Mouse (Mus musculus) gastrocnemius, postnatal 36 days (tissue): ENCODE measurements at regions not wholly inside any gene's neighbourhood (a gene's known extent, or its start where the extent isn't known, plus 50 kb on each side); places are given as distances from the start of the nearest gene placed in this dataset.

Source experiments
- DNase-seq, 2 experiments: peaks; one replicate each; pipeline ENCODE4 v3.0.0; 2022
- intact Hi-C: fragments of 180-260 bp; cut with DNase I; formaldehyde crosslinking; loops from one replicate; pipeline ENCODE4 v1.15.1; 2025

DNA sequence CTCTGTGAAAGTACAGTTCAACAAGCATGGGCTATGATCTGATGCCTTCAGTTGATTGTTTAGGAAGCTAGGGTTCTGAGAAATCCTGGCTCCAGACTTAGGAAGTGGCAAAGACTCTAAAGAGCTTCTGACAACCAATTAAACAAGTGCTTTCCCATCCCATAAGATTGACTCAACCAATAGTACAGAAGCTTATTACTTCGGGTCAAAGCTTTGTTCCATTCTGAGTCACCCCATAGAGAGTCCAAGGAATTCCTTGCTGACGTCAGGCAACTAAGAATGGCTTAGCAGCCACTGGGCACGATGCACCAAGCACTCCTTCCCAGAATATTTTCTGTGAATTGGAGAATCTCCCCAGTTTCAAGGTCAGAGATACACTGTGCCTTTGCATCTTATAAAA is 59.0 kb upstream of the Ntm start:
- DNase-seq = no peak

DNA sequence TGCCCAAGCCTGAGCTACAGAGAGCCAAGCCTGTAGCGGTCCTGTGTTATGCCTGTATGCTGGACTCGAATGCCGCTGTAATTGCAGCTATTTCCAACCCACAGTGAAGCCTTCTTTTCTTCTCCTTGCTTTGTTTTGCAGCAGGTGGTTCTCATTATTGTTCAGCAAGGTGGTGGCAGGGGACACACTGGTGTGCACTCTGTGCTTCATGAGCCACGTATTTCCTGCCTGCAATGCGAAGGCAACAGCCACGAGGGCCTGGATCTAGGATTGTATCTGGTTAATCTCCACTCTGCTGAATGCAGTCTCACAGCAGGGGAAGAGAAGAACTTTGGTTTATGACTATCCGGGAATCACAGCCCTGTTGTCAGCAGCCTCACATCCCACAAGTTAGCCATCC is 62.3 kb upstream of the Ntm start:
- intact Hi-C loops = no loop called here
- DNase-seq = no peak

More for the DNA sequence above, 59.0 kb upstream of the Ntm start:
- intact Hi-C loops = no loop called here

DNA sequence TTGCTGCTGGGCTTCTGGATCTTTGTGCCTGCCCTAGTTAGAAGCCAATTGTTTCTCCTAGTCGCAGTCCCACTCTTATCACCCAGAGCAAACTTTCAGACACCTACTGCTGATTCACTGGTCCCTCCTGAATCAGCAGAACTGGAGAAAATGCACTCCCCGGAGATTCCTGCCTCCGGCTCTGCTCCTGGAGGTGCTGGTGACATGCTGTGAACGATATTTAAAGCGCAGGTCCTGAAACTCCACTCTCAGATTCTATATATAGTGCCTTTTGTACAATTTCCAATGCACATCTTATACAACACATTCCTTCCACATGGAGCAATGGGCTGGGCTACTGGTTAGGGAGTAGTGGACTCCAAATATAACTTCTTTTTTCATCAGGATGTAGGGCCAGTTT is 64.0 kb upstream of the Ntm start:
- DNase-seq = no peak
- intact Hi-C loops = no loop called here

DNA sequence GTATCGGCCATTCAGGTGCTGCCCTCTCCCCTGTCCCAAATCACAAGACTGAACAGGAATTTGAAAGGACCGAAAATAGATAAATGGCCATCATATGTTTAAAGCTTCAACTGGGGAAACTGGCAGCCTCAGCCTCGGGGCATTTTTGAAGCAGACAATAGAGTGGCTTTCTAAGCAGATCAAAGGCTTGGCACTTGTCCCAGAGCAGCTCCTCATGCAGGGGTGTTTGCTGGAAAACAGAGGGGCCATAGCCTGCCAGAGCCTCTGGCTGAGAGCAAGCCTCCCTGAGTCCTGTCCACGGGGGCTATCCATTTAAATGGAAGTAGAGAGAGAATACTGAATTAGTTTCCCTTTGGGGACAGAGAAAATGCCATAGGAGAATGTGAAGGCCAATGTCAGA is 77.5 kb upstream of the Ntm start:
- intact Hi-C loops = no loop called here
- DNase-seq = no peak

DNA sequence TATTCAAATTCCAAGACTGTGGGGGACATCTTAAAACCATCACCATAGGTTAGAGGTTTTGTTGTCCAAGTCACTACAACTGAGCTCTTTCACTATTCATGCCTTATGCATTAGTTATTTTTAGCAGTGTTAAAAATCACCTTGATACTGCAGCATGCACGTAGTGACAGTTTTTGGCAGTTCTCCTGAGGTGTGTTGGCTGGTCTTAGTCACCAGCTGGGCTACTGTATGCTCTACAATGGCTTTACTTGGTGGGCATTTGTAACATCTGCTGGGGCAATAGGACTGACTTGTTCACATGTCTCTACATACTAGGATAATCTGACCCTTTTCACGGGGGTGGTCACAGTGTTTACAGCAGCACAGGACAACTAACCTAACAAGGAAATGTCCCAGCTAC is 101.6 kb upstream of the Ntm start:
- intact Hi-C loops = no loop called here
- DNase-seq = no peak

DNA sequence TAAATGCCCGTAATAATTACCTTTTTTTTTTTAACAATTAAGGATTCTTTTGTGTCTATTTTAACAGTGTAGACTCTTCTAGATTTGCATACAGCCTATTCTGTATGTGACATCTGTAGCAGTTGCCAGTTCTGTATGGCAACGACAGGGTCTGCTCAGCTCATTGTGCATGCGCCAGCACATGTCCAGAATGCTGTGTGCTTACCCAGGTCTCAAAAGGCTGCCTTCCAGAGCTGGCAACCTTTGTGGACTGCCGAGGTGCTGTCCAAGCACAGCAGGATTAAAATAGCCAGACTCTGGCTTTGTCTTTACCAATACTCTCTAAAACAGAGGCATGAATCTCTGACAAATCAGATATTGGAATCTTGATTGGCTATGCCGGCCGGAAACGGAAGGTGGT is 105.0 kb upstream of the Ntm start:
- no peak for DNase-seq
- intact Hi-C loops = no loop called here

DNA sequence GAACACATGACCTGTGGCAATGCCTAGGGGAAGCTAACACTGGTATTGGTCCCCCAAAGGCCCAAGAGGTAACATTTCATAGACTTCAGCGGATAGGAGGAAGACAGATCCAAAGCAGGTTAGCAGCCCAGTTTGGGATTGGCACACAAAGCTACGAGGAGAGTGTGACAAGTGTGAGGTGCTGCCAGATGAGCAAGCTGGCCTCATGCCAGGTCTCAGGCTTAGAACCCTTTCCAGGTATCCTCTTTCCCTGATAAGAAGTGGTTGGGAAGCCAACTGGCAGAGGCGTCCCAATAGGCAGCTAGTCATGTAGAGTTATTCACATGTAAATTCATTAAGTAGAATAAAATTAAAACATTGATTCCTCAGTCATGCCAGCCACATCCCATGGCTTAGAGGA is 112.3 kb upstream of the Ntm start:
- no peak for DNase-seq
- intact Hi-C loops = no loop called here

DNA sequence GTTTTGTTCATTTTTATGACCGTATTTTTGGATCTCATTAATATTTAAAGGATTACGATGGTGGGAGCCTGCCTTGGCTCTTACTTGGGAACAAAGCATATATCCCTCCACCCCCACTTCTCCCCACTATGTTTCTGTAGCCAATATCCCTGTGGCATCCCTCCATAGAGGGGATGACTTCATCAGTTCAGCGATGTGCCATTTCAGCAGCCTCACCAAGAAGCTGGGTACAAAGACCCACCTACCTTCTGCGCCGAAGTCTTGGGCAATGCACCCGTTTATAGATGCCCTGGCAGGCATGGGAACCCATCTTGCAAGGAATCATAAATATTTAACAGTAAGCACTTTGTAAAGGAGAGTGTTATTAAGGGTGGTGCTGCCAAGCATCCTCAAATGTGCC is 113.1 kb upstream of the Ntm start:
- intact Hi-C loops = no loop called here
- no peak for DNase-seq

DNA sequence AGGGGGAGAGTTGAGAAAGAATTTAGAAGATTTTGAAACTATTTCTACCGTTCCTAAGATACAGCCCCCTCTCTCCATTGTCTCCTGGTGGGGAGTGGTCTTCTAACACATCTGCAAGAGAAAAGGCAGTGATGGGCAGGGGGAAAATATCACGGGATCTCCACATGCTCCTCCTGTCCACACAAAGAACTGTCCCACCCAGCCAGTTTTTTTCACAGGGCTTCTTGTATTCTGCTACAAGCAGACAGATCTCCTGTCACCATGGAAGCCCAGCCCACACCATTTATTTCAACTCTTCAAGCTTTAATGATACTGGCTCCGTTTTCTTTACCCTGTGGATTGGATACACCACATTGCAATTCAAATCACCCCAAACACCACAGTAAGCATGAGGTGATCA is 113.5 kb upstream of the Ntm start:
- intact Hi-C loops = no loop called here

DNA sequence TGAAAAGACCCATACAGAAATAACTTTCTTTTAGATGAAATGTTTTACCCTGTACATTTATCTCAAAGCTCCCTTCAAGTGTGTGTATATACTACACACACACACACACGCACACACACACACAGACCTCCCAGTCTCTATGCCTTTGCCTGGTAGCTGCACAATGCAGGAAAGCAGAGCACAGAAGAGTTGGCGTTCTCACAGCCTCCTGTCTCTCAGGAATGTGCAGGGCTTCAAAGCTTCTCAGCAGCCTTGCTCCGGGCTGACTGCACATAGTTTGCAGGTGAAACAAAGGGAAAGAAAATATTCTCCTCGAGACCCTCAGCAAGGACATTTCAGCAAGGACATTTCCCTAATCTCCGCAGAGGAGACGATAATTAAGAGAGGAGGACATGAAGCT is 139.0 kb upstream of the Ntm start:
- intact Hi-C loops = no loop called here
- DNase-seq = no peak

More for the DNA sequence above, 113.5 kb upstream of the Ntm start:
- DNase-seq = no peak

DNA sequence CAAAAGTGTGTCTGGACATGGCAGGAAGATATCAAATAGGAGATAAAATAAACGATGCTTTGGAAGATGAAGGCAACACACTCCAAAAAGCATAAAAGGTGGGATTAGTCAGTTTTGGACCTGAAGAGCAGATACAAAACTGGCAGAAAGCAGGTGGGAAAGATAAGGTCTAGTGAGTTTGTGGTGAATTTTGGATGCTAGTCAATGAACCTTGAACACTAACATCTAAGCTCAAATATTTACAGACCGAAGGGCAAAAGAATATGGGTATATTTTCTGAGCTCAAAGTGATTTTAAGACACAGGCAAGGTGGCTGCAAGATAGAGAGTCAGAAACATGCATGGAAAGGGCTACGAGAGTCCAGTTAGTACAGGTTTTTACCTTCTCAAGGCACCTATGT is 159.4 kb upstream of the Ntm start:
- no peak for DNase-seq
- intact Hi-C loops = no loop called here

DNA sequence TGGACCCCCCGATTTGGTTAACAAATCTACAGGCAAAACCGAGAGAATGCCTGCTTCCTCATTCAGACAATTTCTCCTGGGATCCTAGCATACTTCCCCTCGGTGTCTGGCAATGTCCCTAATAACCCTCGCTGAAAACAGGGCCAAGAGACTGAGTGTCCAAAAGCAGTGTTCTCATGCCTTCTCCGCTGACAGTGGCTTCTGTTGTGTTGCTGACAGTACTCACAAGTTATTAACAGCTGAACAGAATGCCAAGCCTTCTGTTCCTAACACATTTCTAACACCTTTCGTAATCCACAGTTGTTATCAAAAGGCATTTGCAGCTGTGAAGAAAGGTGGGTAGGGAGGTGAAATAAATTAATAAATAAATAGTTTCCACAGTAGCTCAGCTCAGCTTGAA is 166.2 kb upstream of the Ntm start:
- intact Hi-C loops = no loop called here
- DNase-seq = no peak

DNA sequence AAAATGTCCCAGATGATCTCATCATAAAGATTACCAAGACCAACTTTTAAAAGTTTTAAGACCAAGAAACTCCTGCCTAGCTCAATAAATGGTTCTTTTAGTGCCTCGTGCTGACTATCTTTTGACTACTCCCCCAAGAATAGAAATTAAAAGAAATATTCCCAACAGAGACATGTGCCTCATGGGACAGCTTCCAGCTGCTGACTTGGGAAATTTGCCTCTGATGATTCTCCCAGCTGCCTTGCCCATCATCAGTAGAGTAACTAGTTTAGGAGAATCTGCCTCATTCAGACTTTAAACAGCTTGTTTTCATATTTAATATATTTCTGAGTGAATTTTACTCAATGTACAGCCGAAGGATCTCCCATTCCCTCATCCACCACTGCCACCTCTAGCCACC is 168.7 kb upstream of the Ntm start:
- intact Hi-C loops = no loop called here
- DNase-seq = no peak

DNA sequence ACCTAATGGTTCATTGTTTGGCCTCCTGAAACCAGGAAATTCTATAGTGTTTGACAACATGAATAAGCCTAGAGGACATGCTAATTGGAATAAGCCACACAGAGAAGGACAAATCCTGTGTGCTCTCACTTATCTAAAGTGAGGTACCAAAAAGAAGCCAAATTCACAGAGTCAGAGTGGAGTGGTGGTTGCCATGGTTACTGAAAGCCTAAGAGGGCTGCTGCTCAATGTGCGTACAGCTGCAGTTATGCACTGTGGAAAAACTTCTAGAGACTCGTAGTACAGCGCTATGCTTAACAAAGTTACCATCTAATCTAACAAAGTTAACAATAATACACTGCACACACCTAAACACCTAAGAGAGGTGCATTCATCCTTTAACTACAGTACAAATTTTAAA is 171.4 kb upstream of the Ntm start:
- intact Hi-C loops = no loop called here
- DNase-seq = no peak

DNA sequence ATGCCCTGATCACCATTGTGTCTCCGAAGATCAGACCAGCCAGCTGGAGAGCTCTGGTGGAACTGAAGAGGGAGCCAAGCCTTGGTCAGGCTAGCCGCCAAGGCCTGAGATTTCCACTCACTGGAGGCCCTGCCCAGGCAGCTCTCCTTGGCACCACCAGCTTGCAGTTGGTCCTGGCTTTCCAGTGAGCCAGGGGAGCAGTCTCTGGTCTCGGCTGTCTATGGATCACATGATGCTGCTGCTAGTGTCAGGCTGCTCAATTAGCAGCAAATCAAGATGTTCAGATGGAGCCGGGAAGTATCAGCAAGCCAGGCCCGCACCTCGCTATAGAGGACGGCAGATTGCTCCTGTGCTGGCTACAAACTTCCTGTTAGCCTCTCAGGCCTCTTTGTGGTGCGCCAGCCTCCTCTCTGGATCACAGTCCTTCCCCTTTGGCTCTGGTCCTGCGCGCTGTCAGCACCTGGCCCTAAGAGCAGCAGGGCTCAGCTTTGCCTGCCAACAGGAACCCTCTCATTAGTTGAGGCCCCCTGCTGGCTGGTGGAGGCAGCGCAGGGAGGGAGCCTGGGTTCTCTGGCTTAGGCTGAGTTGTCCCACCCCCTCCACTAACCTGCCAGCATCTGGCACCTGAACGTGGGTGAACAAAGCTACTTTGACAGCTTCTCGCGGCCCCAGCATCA is 174.8 kb upstream of the Ntm start:
- intact Hi-C loops = loop anchor here (5.0 kb wide), 1 partner anchor 475 kb away; no protein-coding TSS in a partner anchor
- peak; percentile 75 to 80 for DNase-seq

DNA sequence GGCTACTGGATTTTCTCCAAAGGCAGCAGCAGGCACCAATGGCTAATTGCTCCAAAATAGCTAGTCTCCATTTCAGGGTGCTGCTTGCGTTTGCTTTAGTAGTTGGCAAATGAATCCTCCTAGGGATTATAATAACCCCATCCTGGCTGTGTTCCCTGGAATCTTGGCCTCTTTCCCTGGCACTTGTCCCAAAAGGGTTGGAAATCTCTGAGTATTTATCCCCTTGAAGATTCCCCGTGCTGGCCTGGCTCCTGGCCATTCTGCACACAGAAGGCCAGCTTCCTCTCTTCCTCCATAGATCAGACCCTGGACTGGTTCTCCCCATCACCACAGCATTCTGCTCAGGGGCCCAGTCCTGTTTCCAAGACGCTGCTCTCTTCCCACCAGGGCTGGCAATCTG is 177.2 kb upstream of the Ntm start:
- intact Hi-C loops = no loop called here
- peak; percentile 27 to 34 for DNase-seq

DNA sequence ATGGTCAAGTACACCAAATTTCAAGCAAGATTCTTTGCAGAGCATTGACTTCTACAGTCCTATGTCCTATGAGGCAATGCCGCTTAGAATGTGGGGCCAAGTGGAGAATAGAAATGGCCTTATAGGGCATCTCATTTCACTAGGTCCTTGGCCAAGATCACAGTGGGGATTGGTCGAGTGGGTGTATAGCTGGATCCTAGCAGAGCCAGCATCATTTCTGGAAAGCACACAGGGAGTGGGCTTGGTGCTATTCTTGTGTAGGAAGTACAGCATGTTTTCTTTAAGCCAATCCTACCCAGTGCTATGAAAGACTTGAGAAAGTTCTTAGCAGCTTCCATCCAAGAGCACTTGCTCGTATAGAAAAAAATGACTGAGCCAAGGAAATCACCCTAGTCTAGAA is 178.2 kb upstream of the Ntm start:
- no peak for DNase-seq
- intact Hi-C loops = no loop called here

DNA sequence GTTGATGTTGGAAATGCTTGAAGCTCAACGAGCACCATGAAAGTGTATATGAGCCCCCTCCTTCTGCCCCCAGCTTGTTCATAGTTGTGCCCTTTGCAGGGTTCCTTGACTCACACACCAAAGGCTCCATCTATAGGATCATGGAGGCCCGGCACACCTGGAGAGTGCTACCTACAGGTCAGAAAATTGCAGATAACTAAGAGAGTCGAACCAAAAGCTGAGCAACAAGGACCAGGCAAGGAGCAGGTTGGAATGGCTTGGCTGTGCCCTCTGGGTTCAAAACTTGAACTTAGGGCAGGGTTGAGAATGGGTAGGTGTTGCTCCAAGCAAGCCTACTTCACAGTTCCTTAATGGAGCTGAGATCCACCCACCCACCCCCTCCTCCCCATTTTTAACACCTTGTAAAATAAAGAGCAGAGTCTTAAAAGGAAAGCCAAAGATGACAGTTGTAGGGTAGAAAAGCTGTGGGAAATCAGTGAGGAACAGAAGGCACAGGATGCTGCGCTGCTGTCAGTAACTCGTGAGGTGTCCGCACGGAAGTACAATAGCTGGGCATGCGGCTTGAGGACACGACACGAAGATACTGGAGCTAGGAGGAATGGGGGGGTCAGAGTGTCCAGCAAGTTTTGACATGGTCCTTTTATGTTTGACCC is 180.0 kb upstream of the Ntm start:
- intact Hi-C loops = no loop called here
- no peak for DNase-seq

DNA sequence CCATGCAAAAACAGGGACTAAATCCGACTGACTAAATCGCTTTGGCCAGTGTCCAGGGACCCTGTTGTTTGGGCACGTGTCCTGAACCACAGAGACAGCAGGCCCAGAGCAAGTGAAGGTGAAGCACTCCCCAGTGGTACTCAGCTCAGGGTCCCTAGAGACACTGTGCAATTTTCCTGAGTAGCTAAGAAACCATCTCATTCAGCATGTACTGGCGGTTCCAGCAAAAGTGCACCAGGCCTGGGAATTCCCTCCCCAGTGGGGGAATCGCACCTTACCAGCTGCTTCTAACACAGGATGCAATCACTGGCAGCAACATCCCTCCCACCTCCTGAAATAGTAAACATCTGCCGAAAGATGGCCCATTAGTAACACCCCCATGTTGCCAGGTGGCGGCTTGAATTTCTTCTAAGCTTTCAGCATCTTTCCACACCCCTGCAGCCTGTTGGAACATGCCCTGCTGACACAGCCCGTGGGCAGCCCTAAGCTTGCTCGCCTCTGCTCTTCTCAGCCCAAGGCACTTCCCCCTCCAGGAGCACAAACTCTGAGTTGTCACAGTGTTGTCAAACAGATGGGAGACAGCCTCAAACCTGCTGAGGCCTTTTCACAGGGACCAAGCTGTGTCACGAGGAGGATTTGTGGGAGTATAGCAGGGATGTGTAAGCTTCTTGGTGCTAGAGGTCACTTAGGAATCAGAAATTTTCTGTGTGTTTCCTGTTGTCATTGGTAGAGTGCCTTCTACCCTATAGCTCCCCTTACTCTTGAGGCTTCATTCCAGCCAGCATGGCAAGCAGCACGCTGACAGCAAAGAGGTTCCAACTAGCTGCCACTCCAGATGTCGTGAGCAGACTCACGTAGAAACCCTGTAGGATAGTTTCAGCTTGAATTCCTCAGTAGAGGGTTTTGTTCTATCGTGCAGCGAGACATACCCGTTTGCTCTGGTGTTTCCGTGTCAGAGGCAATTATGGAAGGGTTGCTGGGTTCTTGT is 186.8 kb upstream of the Ntm start:
- no peak for DNase-seq
- intact Hi-C loops = no loop called here

DNA sequence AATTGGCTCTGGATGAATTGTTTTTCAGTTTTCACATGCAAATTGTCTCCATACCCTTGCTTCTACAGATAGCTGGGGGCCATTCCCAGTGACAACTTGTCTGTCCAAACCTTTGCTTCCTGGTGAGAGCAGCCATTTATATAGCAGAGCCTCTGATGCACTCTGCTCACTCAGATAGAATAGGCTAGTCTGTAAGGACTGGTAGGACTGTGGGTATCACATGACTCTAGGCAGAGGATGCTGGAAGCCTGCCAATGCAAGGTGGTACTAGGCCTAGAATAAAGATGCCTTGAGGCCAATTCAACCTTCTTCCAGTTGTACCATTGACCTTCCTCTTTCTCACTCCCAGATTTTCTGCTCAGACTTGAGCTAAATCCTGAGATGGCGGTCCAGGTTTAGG is 188.2 kb upstream of the Ntm start:
- intact Hi-C loops = no loop called here
- DNase-seq = no peak

DNA sequence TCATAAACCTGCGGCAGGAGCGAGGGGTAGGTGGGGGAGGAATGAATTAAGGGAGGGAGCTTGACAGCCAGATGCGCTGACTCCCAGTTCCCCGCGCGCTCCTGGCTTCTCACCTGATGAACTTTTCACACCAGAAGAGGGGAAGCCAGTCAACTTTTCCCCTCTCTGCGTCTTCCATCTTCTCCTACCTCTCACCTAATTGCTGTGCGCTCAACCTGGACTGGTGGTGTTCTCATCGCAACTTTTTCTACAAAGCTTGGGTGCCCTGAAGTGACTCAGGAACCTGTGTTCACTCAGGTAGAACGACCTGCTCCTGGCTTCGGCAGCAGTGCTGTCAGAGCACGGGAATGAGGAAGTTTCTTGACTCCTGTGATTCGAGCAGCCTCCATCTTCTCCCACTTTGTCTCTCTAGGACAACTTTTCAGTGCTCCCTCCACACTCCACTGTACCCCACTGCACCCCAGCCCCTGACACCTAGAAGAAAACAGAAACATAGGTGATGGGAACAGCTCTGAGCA is 203.4 kb upstream of the Ntm start:
- intact Hi-C loops = no loop called here
- no peak for DNase-seq
